Mouse (Mus musculus): ENCODE results near the gene Gm17359. TPM values are rescaled to one million over a fixed set of nuclear protein-coding genes. Genes with fewer than 3 reads are reported as not detected.
"Not testable (repeated sequence)": the region's sequence is repeated elsewhere in the genome, so short reads cannot be mapped to it uniquely, and the experiment has no call there.

The Gm17359 gene
- polyA plus RNA-seq, 1 experiment, result 297 TPM

DNA sequence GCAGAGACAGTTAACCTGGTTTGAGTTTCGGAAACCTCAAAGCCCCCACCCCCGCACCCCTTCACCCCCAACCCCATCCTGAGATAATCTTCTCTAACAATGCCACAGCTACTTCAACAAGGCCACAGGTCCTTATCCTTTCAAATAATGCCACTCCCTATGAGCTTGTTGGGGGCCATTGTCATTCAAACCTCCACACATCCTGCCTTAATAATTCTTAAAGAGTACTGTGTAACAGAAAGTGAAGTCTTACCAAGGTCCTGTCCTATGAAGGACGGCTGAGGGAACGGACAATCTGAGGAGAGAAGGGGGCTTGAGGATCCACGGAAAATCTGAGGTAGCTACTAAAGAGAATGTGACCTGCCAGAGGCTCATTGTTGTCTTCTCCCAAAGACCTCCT, 98.5 kb downstream of the Gm17359 start:
- H3K27me3 ChIP-seq (ENCODE audit: control insufficient read depth, insufficient read depth, low read length), result no peaks in the 10 kb centered on the region
- TF ChIP-seq CTCF (IDR thresholded peaks at IDR 0.05; ENCODE audit: control insufficient read depth, insufficient read depth, insufficient replicate concordance, low read depth, low read length) (no peak), POLR2A (IDR thresholded peaks at IDR 0.05; ENCODE audit: control insufficient read depth, low read depth, low read length) (no peak)
- no peaks in the 10 kb centered on the region for H3K4me1 ChIP-seq (ENCODE audit: control insufficient read depth, insufficient read depth, low read length)

GRCm38 (mm10) chr3:79436186-79436585, 99.7 kb downstream of the Gm17359 start:
- H3K4me3 ChIP-seq (ENCODE audit: control insufficient read depth, low read depth, low read length), result no peak overlapping the region
- H3K4me1 ChIP-seq (ENCODE audit: control insufficient read depth, insufficient read depth, low read length), result no peaks in the 10 kb centered on the region
- H3K27me3 ChIP-seq (ENCODE audit: control insufficient read depth, insufficient read depth, low read length), result no peaks in the 10 kb centered on the region
- no peak overlapping the region for H3K27ac ChIP-seq (ENCODE audit: control insufficient read depth, insufficient read depth, low read depth, low read length)
- no peaks in the 10 kb centered on the region for H3K36me3 ChIP-seq (ENCODE audit: control insufficient read depth, insufficient read depth, low read length)
- no peak for TF ChIP-seq POLR2A (IDR thresholded peaks at IDR 0.05; ENCODE audit: control insufficient read depth, low read depth, low read length)
- TF ChIP-seq CTCF (IDR thresholded peaks at IDR 0.05; ENCODE audit: control insufficient read depth, insufficient read depth, insufficient replicate concordance, low read depth, low read length), result no peak

More for the DNA sequence above, 98.5 kb downstream of the Gm17359 start:
- no peak overlapping the region for H3K27ac ChIP-seq (ENCODE audit: control insufficient read depth, insufficient read depth, low read depth, low read length)
- no peak overlapping the region for H3K4me3 ChIP-seq (ENCODE audit: control insufficient read depth, low read depth, low read length)
- no peaks in the 10 kb centered on the region for H3K36me3 ChIP-seq (ENCODE audit: control insufficient read depth, insufficient read depth, low read length)

DNA sequence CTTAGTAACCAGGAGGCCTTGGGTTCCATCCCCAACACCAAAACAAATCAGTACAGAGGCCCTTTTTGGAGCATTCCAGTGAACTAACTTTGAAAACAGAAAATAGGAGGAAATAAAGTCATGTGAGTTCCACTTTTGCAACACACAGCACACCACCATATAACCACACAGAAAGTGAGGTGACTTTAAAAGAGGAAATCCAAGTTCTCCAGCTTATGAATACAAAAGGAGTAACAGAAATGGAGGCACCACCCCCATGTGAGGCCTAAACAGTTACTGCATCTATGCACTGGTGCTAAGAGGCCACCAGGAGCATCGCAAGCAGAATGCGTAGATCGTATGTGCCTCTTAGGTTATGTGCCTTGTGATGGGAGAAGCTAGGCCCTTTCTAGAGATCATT, 101.8 kb downstream of the Gm17359 start:
- TF ChIP-seq POLR2A (IDR thresholded peaks at IDR 0.05; ENCODE audit: control insufficient read depth, low read depth, low read length), result no peak
- TF ChIP-seq CTCF (IDR thresholded peaks at IDR 0.05; ENCODE audit: control insufficient read depth, insufficient read depth, insufficient replicate concordance, low read depth, low read length), result no peak
- H3K27me3 ChIP-seq (ENCODE audit: control insufficient read depth, insufficient read depth, low read length), result no peaks in the 10 kb centered on the region
- H3K36me3 ChIP-seq (ENCODE audit: control insufficient read depth, insufficient read depth, low read length), result no peaks in the 10 kb centered on the region
- H3K4me1 ChIP-seq (ENCODE audit: control insufficient read depth, insufficient read depth, low read length), result no peaks in the 10 kb centered on the region
- H3K27ac ChIP-seq (ENCODE audit: control insufficient read depth, insufficient read depth, low read depth, low read length), result no peak overlapping the region
- no peak overlapping the region for H3K4me3 ChIP-seq (ENCODE audit: control insufficient read depth, low read depth, low read length)

DNA sequence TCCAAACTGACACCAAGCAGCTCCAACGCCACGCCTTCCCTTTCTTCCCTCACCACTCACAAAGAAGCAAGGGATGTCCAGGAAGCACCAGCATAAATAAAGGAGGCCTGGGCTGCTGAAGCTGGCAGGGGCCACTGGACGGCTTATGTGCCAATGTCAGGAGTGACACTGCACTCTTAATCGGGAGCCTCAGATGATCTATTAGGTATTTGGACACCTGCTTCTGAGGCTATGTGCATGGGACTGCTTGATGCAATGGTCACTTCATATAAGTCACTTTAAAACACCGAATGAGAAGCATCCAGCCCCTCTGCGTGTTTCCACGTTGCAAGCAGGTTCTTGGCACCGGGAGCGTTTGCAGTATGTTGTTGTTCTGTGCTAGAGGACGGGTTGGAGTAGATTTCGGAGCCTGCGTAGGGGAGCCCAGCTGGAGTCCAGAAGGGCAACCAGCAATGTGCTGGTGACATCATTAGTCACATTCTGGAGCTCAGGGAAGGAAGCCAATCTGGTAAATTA, 104.6 kb downstream of the Gm17359 start:
- no peak overlapping the region for H3K27ac ChIP-seq (ENCODE audit: control insufficient read depth, insufficient read depth, low read depth, low read length)
- no peaks in the 10 kb centered on the region for H3K27me3 ChIP-seq (ENCODE audit: control insufficient read depth, insufficient read depth, low read length)
- TF ChIP-seq CTCF (IDR thresholded peaks at IDR 0.05; ENCODE audit: control insufficient read depth, insufficient read depth, insufficient replicate concordance, low read depth, low read length), result no peak
- no peak for TF ChIP-seq POLR2A (IDR thresholded peaks at IDR 0.05; ENCODE audit: control insufficient read depth, low read depth, low read length)
- no peaks in the 10 kb centered on the region for H3K4me1 ChIP-seq (ENCODE audit: control insufficient read depth, insufficient read depth, low read length)
- H3K4me3 ChIP-seq (ENCODE audit: control insufficient read depth, low read depth, low read length), result no peak overlapping the region
- no peaks in the 10 kb centered on the region for H3K36me3 ChIP-seq (ENCODE audit: control insufficient read depth, insufficient read depth, low read length)

DNA sequence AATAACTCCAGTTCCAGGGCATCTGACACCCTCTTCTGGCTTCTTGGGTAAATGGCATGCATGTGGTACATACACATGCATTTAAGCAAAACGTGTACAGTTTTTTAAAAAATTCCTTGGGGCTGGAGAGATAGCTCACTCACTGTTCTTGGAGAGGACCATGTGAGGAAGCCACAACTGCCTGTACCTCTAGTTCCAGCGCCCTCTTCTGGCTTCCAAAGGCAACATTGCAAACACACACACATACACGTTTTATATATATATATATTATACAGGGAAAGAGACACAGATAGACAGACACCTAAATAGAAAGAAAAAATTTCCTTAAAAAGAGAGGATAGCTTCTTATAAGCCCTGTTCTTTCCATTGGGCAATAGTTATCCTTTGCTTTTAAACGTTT, 107.4 kb downstream of the Gm17359 start:
- no peaks in the 10 kb centered on the region for H3K4me1 ChIP-seq (ENCODE audit: control insufficient read depth, insufficient read depth, low read length)
- H3K4me3 ChIP-seq (ENCODE audit: control insufficient read depth, low read depth, low read length), result no peak overlapping the region
- H3K36me3 ChIP-seq (ENCODE audit: control insufficient read depth, insufficient read depth, low read length), result no peaks in the 10 kb centered on the region
- no peaks in the 10 kb centered on the region for H3K27me3 ChIP-seq (ENCODE audit: control insufficient read depth, insufficient read depth, low read length)
- TF ChIP-seq CTCF (IDR thresholded peaks at IDR 0.05; ENCODE audit: control insufficient read depth, insufficient read depth, insufficient replicate concordance, low read depth, low read length) (no peak), POLR2A (IDR thresholded peaks at IDR 0.05; ENCODE audit: control insufficient read depth, low read depth, low read length) (no peak)
- no peak overlapping the region for H3K27ac ChIP-seq (ENCODE audit: control insufficient read depth, insufficient read depth, low read depth, low read length)

DNA sequence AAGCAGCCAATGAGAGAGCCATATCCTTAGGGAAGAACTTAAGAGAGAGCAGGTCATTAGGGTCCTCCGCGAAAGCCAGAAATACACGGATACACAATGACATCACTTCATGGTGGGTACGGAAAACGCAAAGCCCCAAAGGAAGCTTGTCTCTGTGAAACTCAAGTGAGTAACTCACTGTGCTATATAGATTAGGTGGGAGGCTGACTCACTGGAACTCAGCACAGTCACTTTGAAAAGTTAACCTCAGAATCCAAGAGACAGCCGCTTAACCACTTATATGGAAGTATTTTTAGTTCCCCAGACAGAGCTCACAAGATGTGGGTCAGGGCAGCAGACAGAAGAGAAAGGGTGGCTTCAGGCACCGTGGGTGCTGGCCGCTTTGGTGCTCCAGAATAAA, 108.6 kb downstream of the Gm17359 start:
- TF ChIP-seq CTCF (IDR thresholded peaks at IDR 0.05; ENCODE audit: control insufficient read depth, insufficient read depth, insufficient replicate concordance, low read depth, low read length), result no peak
- TF ChIP-seq POLR2A (IDR thresholded peaks at IDR 0.05; ENCODE audit: control insufficient read depth, low read depth, low read length), result no peak
- Histone ChIP-seq H3K27ac (ENCODE audit: control insufficient read depth, insufficient read depth, low read depth, low read length) (no peak overlapping the region), H3K4me3 (ENCODE audit: control insufficient read depth, low read depth, low read length) (no peak overlapping the region), H3K4me1 (ENCODE audit: control insufficient read depth, insufficient read depth, low read length) (no peaks in the 10 kb centered on the region), H3K36me3 (ENCODE audit: control insufficient read depth, insufficient read depth, low read length) (no peaks in the 10 kb centered on the region), H3K27me3 (ENCODE audit: control insufficient read depth, insufficient read depth, low read length) (no peaks in the 10 kb centered on the region)

DNA sequence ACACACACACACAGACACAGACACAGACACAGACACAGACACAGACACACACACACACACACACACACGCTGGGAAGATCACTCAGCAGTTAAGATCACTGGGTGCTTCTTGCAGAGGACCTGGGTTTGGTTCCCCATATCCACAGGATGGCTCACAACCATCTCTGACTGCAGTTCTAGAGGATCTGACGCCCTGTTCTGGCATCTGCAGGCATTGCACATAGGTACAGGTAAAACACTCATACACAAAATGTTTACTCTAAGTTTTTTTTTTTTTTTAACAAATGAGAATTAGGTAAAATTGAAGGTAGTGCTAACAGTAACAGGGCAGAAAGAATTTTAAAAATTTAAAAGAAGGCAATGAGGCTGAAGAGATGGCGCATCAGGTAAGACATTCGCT, 109.7 kb downstream of the Gm17359 start:
- H3K27ac ChIP-seq (ENCODE audit: control insufficient read depth, insufficient read depth, low read depth, low read length), result no peak overlapping the region
- TF ChIP-seq POLR2A (IDR thresholded peaks at IDR 0.05; ENCODE audit: control insufficient read depth, low read depth, low read length) (no peak), CTCF (IDR thresholded peaks at IDR 0.05; ENCODE audit: control insufficient read depth, insufficient read depth, insufficient replicate concordance, low read depth, low read length) (no peak)
- H3K36me3 ChIP-seq (ENCODE audit: control insufficient read depth, insufficient read depth, low read length), result no peaks in the 10 kb centered on the region
- no peak overlapping the region for H3K4me3 ChIP-seq (ENCODE audit: control insufficient read depth, low read depth, low read length)
- no peaks in the 10 kb centered on the region for H3K27me3 ChIP-seq (ENCODE audit: control insufficient read depth, insufficient read depth, low read length)
- H3K4me1 ChIP-seq (ENCODE audit: control insufficient read depth, insufficient read depth, low read length), result no peaks in the 10 kb centered on the region

- H3K36me3 ChIP-seq (ENCODE audit: control insufficient read depth, insufficient read depth, low read length); H3K27me3 ChIP-seq (ENCODE audit: control insufficient read depth, insufficient read depth, low read length); H3K4me3 ChIP-seq (ENCODE audit: control insufficient read depth, low read depth, low read length); H3K27ac ChIP-seq (ENCODE audit: control insufficient read depth, insufficient read depth, low read depth, low read length); H3K4me1 ChIP-seq (ENCODE audit: control insufficient read depth, insufficient read depth, low read length): not testable (repeated sequence)
These were observed 110.2 kb downstream of the Gm17359 start for GRCm38 (mm10) chr3:79446648-79447047.

Data from testis, adult 2 months (tissue).